Mouse (Mus musculus) cerebellum, adult 2 months (tissue): ENCODE results near the gene Tigd3.

Experiments used
- CTCF ChIP-seq: fragments of 200-500 bp; IDR thresholded peaks from 2 replicates; pipeline ENCODE4 v1.5.1; 2011; ENCODE audit warnings: low read depth, mild to moderate bottlenecking, control low read depth, low read length, moderate library complexity, borderline replicate concordance; ENCODE audit not compliant: insufficient read depth
- POLR2A ChIP-seq: fragments of 200-500 bp; IDR thresholded peaks from 2 replicates; pipeline ENCODE4 v1.6.1; 2011; ENCODE audit warnings: low read length, control low read depth, borderline replicate concordance; ENCODE audit not compliant: insufficient read depth

DNA sequence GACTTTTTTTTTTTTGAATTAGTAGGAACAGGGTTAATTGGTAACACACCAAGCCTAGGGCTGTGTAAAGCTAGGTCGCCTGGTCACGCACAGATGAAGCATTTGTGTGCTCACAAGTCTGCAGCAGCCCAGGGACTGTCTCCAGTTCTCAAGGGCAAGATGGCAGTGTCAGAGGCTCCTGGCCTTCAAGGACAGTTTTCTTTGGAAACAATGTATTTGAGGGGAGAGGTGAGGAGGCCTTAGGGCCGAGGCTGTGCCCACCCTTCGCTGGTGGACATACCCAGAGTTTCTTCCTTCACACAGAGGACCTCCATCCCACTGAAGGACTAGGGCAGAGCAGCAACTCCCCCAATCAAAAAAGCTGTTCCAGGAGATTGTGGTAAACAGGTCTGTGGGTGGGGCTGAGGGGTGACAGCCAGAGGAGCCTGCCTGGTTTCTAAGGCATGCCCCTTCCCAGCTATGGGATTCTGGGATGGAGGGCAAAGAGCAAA, 46.6 kb downstream of the Tigd3 start:
- TF ChIP-seq CTCF: no peak
- TF ChIP-seq POLR2A: no peak; the same call in 1 of the 2 replicates
